Mouse (Mus musculus) hindbrain, postnatal 0 days (tissue): ENCODE measurements around the gene Pkp3. TPM values are rescaled to one million over a fixed set of nuclear protein-coding genes. Genes with fewer than 3 reads are reported as not detected.

Experiments
- ATAC-seq: fragments of 200-750 bp; cut with Nextera tagmentation; 2 replicates; pipeline ENCODE4 v1.8.0; 2017; ENCODE audit warnings: mild to moderate bottlenecking, moderate TSS enrichment, moderate library complexity
- DNase-seq: peaks from one replicate; pipeline ENCODE4 v3.0.0-alpha.2; 2015; ENCODE audit warnings: low spot score
- H3K27ac ChIP-seq: fragments of 300-500 bp; sonication (generic); 2 replicates; pipeline ENCODE4 v1.5.1; 2014; ENCODE audit warnings: mild to moderate bottlenecking
- H3K27me3 ChIP-seq: fragments of 300-500 bp; sonication (generic); 2 replicates; pipeline ENCODE4 v1.6.1; 2014; ENCODE audit warnings: low read length, mixed read lengths; ENCODE audit not compliant: insufficient read depth
- H3K36me3 ChIP-seq: fragments of 300-500 bp; sonication (generic); 2 replicates; pipeline ENCODE4 v1.6.1; 2014; ENCODE audit warnings: low read length, mixed read lengths; ENCODE audit not compliant: insufficient read depth
- H3K4me1 ChIP-seq: fragments of 300-500 bp; sonication (generic); 2 replicates; pipeline ENCODE4 v1.6.1; 2014; ENCODE audit warnings: antibody characterized with exemption, low read length, mixed read lengths; ENCODE audit not compliant: insufficient read depth
- H3K4me2 ChIP-seq: fragments of 300-500 bp; sonication (generic); 2 replicates; pipeline ENCODE4 v1.6.1; 2014; ENCODE audit warnings: low read depth, mild to moderate bottlenecking, low read length, moderate library complexity, mixed read lengths
- H3K4me3 ChIP-seq: fragments of 300-500 bp; sonication (generic); 2 replicates; pipeline ENCODE4 v1.5.1; 2014; ENCODE audit warnings: low read length
- H3K9ac ChIP-seq: fragments of 300-500 bp; sonication (generic); replicated peaks from 2 replicates; pipeline ENCODE4 v1.6.1; 2014; ENCODE audit warnings: mild to moderate bottlenecking, low read length, moderate library complexity, mixed read lengths
- H3K9me3 ChIP-seq: fragments of 300-500 bp; sonication (generic); 2 replicates; pipeline ENCODE4 v1.6.1; 2016; ENCODE audit warnings: low read length, mixed read lengths
- CTCF ChIP-seq: IDR thresholded peaks from 2 replicates; pipeline ENCODE4 v1.5.1; 2016; ENCODE audit warnings: antibody characterized with exemption, control low read depth, low read depth
- WGBS: fragments of 180-500 bp; shearing (Covaris S2); extraction: QIAGEN DNeasy Blood & Tissue Kit; methylation state at CpG from one replicate; pipeline ENCODE4 v1.1.7; 2014; 5-methylcytosine and 5-hydroxymethylcytosine counted together
- polyA plus RNA-seq: library from polyadenylated mRNA; unstranded; fragments of >200 nt; fragmentation: Nextera tagmentation; extraction: Ambion mirVana; gene quantifications from 2 replicates; pipeline ENCODE4 v1.2.1, GENCODE M21; 2015
- total RNA-seq: library from RNA; depleted of rRNA; stranded (reverse); fragments of >200 nt; gene quantifications from 2 replicates; pipeline ENCODE4 v1.2.3, GENCODE M21; 2014

Gene Pkp3
- total and polyA plus RNA-seq, 2 experiments from 2014 or later = 0.29 to 0.58 TPM

DNA sequence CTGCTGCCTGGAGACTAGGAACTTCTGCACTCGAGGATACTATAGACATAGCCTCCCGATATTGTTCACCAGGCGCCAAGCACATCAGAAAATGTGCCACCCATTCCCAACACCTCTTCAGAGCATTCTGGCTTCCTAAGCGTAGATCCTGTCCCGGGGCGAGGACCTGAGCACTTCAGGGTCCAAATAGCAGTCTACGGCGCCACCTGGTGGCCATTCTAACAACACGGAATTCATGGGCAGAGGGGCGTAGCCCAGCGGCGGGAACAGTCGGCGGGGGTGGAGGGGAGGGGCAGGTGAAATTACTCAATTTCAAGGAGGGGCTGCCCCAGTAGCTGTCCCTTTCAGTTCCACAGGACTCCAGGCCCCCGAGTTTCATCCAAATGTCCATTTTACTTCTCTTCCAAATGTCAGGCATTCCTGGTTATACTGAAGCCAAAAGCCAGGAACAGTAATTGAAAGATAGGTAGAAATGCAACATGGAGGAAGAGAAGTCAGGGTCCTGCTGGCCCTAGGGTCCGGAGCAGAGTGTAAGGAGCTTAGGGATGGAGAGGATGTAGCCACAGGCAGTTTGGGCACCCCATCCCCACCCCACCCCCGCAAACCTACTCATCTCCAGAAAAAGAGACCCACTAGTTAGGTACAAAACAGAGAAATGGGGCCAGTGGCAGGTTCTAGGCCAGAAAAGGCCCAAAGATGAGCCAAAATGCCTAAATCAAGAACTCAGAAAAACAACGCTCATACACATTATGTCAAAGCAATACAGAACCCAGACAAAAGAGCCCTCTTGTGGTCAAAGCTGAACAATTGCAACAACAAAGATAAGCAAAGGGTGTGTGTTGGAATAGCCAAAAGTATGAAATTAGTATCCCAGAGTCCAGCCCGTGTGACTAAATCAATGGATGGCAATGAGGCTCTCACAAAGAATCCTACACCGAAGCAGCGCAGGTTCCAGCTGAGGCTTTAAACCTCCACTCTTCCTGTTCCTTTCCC, 29.5 kb upstream of the Pkp3 start:
- peak; percentile 93 for TF ChIP-seq CTCF
- DNase-seq (peak; percentile 93), ATAC-seq (peak; percentile 94)
- H3K27me3 ChIP-seq = no peaks in the 10 kb centered on the region
- H3K9me3 ChIP-seq = no peaks in the 10 kb centered on the region
- peak overlapping the region; percentile 77 for H3K27ac ChIP-seq
- H3K4me2 ChIP-seq = peak overlapping the region; percentile 84
- 7% methylated on average over 21 of the region's 21 CpGs for WGBS
- no peaks in the 10 kb centered on the region for H3K36me3 ChIP-seq
- peak overlapping the region; percentile 28; the same call in 1 of the 2 replicates for H3K9ac ChIP-seq
- peak overlapping the region; percentile 39 for H3K4me3 ChIP-seq
- H3K4me1 ChIP-seq = peaks cover 4% of the 10 kb centered on the region; the same call in 1 of the 2 replicates

DNA sequence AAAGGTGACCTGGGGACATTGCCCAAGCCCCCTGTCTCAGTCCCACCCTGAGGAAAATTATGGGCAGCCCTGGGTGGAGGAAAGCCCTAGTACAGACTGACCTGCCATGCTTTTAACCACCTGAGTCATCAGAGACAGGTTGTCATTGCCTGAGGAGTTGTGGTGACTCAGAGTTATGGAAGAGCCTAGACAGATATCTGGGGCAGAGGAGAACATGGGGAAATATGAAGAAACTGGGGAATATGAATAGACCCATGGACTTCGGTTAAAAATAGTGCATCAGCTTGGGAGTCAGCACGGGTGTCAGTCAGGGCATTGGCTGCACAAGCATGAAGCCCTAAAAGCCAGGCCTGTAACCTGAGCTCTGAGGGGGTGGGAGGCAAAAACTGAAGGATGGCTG, 28.7 kb upstream of the Pkp3 start:
- ATAC-seq = no peak
- Histone ChIP-seq H3K9ac (no peak overlapping the region), H3K4me1 (peaks cover 4% of the 10 kb centered on the region; the same call in 1 of the 2 replicates), H3K4me3 (no peak overlapping the region), H3K27ac (no peak overlapping the region), H3K4me2 (no peak overlapping the region), H3K27me3 (no peaks in the 10 kb centered on the region), H3K36me3 (no peaks in the 10 kb centered on the region), H3K9me3 (no peaks in the 10 kb centered on the region)
- 74% methylated on average over 2 of the region's 2 CpGs for WGBS
- DNase-seq = no peak
- no peak for TF ChIP-seq CTCF

DNA sequence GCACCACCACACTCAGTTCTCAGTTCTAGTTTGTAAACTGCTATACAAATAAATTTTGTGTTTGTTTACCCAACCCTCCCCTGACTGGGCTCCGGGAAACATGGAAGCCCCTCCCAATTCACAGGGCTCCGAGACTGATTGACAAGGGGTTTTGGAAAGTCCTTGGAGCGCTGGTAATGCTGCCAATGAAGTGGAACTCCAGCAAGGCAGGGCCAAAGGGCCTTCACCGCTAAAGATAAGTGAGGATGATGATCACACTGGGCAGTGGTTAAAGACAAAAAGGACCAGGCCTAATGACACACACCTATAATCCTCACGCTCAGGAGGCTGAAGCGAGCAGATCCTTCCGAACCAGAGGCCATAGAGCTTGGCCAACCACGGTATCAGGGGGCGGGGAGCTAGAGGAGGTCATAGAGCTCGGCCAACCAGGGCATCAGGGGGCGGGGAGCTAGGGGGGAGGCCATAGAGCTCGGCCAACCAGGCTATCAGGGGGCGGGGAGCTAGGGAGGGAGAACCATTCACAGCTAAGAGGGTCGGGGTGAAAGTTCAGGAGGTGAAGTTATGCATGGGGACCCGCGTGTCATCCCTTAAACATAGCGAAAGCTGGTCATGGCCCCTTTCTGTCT, 26.8 kb upstream of the Pkp3 start:
- 68% methylated on average over 17 of the region's 17 CpGs for WGBS
- Histone ChIP-seq H3K36me3 (no peaks in the 10 kb centered on the region), H3K9me3 (no peaks in the 10 kb centered on the region), H3K4me1 (peaks cover 4% of the 10 kb centered on the region; the same call in 1 of the 2 replicates), H3K9ac (no peak overlapping the region), H3K27ac (no peak overlapping the region), H3K27me3 (no peaks in the 10 kb centered on the region), H3K4me3 (no peak overlapping the region), H3K4me2 (no peak overlapping the region)
- ATAC-seq (no peak), DNase-seq (no peak)
- no peak for TF ChIP-seq CTCF

DNA sequence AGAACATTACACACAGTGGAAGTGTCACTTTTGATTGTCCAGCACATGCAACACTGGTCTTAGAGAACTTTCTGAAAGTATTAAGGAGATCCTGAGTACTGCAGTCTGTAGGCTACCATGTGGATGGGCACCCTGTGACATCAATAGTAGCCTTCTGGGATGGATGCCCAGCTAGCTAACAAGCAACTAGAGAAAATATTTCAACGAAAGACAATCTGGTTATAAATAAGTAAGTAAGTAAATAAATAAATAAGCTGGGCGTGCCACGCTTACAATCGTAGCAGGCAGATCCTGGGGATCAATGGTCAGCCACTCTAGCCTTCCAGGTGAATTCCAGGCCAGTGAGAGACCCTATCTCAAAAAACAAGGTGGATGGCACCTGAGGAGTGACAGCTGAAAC, 26.0 kb upstream of the Pkp3 start:
- H3K4me2 ChIP-seq = no peak overlapping the region
- no peak overlapping the region for H3K9ac ChIP-seq
- no peaks in the 10 kb centered on the region for H3K36me3 ChIP-seq
- DNase-seq = no peak
- no peaks in the 10 kb centered on the region for H3K27me3 ChIP-seq
- WGBS = 88% methylated on average over 4 of the region's 4 CpGs
- no peak for TF ChIP-seq CTCF
- no peak for ATAC-seq
- peaks cover 4% of the 10 kb centered on the region; the same call in 1 of the 2 replicates for H3K4me1 ChIP-seq
- no peak overlapping the region for H3K27ac ChIP-seq
- H3K9me3 ChIP-seq = no peaks in the 10 kb centered on the region
- H3K4me3 ChIP-seq = no peak overlapping the region

DNA sequence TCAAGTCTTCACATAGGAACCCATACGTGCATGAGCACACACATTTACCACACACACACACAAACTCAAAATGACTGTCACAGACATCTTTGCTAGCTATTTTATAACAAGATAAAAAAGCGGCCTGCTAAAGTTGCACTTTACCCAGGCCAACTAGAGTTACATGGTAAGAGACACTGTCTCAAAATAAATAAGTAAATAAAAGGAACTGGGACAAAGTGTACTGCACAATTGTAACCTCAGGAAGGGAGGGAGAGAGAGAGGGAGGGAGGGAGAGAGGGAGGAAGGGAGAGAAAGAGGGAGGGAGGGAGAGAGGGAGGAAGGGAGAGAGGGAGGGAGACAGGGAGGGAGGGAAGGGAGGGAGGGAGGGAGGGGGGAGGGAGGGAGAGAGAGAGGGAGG, 25.6 kb upstream of the Pkp3 start:
- WGBS = 80% methylated on average over 2 of the region's 2 CpGs
- Histone ChIP-seq H3K4me3 (no peak overlapping the region), H3K4me2 (no peak overlapping the region), H3K27me3 (no peaks in the 10 kb centered on the region), H3K36me3 (no peaks in the 10 kb centered on the region), H3K9me3 (no peaks in the 10 kb centered on the region), H3K4me1 (peaks cover 4% of the 10 kb centered on the region; the same call in 1 of the 2 replicates), H3K9ac (no peak overlapping the region), H3K27ac (no peak overlapping the region)
- TF ChIP-seq CTCF = no peak
- no peak for ATAC-seq
- no peak for DNase-seq

DNA sequence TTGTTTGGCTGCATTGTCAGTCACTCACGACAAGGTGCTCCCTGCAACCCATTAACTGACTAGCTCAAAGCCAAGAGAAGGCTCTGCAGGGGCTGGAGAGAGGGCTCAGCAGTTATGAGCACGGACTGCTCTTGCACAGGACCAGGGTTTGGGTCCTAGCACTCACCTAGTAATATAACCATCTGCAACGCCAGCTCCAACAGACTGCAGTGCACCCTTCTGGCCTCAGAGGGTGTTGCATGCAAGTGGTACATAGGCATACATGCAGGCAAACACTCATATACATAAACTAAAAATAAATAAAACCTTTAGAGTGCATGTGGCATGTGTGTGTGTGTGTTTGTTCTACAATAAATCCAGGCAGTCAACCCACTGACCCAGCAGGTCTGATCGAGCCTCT, 22.2 kb upstream of the Pkp3 start:
- no peaks in the 10 kb centered on the region for H3K27me3 ChIP-seq
- H3K4me1 ChIP-seq = 0 out of 2 replicates have a peak, but pooled peaks cover 6% of the 10 kb centered on the region
- DNase-seq (no peak), ATAC-seq (no peak)
- H3K4me2 ChIP-seq = no peak overlapping the region
- peak; percentile 29 for TF ChIP-seq CTCF
- no peak overlapping the region for H3K27ac ChIP-seq
- H3K4me3 ChIP-seq = no peak overlapping the region
- no peak overlapping the region for H3K9ac ChIP-seq
- 85% methylated on average over 4 of the region's 4 CpGs for WGBS
- H3K9me3 ChIP-seq = no peaks in the 10 kb centered on the region
- H3K36me3 ChIP-seq = no peaks in the 10 kb centered on the region

DNA sequence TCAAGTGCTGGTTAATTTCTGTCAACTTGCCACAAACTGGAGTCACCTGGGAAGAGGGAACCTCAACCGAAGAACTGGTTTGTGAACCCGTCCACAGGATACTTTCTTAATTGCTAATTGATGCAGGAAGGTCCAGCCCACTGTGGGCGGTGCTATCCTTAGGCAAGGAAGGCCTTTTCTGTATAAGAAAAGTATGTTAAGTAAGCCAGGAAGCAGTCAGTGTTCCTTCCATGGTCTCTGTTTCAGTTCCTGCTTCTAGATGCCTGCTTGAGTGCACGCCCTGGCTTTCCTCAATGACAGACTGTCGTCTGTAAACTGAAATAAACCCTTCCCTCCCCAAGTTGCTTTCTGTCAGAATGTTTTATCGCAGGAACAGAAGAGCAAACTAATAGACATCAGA, 21.0 kb upstream of the Pkp3 start:
- ATAC-seq (no peak), DNase-seq (no peak)
- 91% methylated on average over 6 of the region's 6 CpGs for WGBS
- no peak overlapping the region for H3K9ac ChIP-seq
- H3K4me3 ChIP-seq = no peak overlapping the region
- peaks cover 8% of the 10 kb centered on the region for H3K4me1 ChIP-seq
- no peaks in the 10 kb centered on the region for H3K27me3 ChIP-seq
- no peak overlapping the region for H3K4me2 ChIP-seq
- H3K27ac ChIP-seq = no peak overlapping the region
- H3K36me3 ChIP-seq = no peaks in the 10 kb centered on the region
- H3K9me3 ChIP-seq = no peaks in the 10 kb centered on the region
- no peak for TF ChIP-seq CTCF
